Mouse (Mus musculus) megakaryocyte, embryonic 14.5 days (primary cell): ENCODE measurements around the gene Hsh2d. TPM values are rescaled to one million over a fixed set of nuclear protein-coding genes. Genes with fewer than 3 reads are reported as not detected.
A peak's percentile ranks its signal among the peaks of the same experiment; 100 is the strongest.

ENCODE experiments used
- H3K27me3 ChIP-seq: replicated peaks from 2 replicates; pipeline ENCODE3; 2012; ENCODE audit warnings: inconsistent platforms
- H3K36me3 ChIP-seq: replicated peaks from 2 replicates; pipeline ENCODE3; 2012; ENCODE audit warnings: low read length, inconsistent platforms, mixed read lengths
- H3K4me1 ChIP-seq: 2 replicates; pipeline ENCODE4 v1.6.1; 2012; ENCODE audit warnings: inconsistent platforms
- H3K4me3 ChIP-seq: replicated peaks from 2 replicates; pipeline ENCODE3; 2012; ENCODE audit warnings: moderate library complexity, mild to moderate bottlenecking, inconsistent platforms
- H3K9me3 ChIP-seq: 2 replicates; pipeline ENCODE4 v1.6.1; 2012; ENCODE audit warnings: inconsistent platforms
- FLI1 ChIP-seq: IDR thresholded peaks from 2 replicates; pipeline ENCODE4 v1.6.1; 2012; ENCODE audit warnings: low read length, inconsistent platforms, mixed read lengths
- GATA1 ChIP-seq: IDR thresholded peaks from 3 replicates; pipeline ENCODE4 v1.6.1; 2012; ENCODE audit warnings: mixed read lengths, low read length, inconsistent platforms, borderline replicate concordance
- polyA plus RNA-seq: library from polyadenylated mRNA; stranded (reverse); fragments of >175 nt; gene quantifications from 2 replicates; pipeline ENCODE4 v1.2.3, GENCODE M21; 2012; ENCODE audit warnings: low replicate concordance; ENCODE audit not compliant: insufficient read depth

Hsh2d gene
- polyA plus RNA-seq, 1 experiment, result 2.3 TPM

- Histone ChIP-seq H3K27me3 (no peaks in the 10 kb centered on the region), H3K4me3 (no peak overlapping the region), H3K9me3 (no peaks in the 10 kb centered on the region), H3K36me3 (peaks cover 39% of the 10 kb centered on the region), H3K4me1 (peaks cover 29% of the 10 kb centered on the region)
- TF ChIP-seq FLI1, result no peak
- no peak for TF ChIP-seq GATA1
Observed at GRCm38 (mm10) chr8:72183554-72184202, 5.8 kb upstream of the Hsh2d start.

DNA sequence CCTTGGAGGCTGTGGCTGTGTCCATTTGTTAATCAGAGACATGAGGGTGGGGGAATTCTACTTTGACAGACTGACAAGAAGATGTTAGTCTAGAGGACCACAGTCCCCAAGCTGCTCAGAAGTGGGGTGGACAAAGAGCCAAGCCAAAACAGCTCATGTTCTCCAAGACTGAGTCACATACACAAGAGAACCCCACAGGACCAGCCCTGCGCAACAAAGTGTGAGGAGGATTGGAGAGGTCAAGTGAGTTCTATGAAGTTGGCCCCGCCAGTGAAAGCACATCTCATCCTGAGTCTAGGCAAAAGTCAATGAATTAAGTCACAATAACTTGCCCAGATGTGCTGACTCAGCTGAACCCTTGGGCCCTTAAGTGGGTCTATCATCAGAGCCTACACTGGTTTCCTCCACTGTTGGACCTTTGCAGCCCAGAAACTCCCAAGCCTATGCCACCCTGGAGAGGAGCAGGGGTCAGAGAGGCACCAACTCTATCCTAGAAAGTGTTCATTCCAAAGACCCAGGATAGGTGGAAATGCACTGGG is 1.6 kb upstream of the Hsh2d start:
- no peaks in the 10 kb centered on the region for H3K9me3 ChIP-seq
- H3K27me3 ChIP-seq, result no peaks in the 10 kb centered on the region
- TF ChIP-seq GATA1 (no peak), FLI1 (no peak)
- H3K4me1 ChIP-seq, result peaks cover 46% of the 10 kb centered on the region
- no peak overlapping the region for H3K4me3 ChIP-seq
- no peaks in the 10 kb centered on the region for H3K36me3 ChIP-seq

DNA sequence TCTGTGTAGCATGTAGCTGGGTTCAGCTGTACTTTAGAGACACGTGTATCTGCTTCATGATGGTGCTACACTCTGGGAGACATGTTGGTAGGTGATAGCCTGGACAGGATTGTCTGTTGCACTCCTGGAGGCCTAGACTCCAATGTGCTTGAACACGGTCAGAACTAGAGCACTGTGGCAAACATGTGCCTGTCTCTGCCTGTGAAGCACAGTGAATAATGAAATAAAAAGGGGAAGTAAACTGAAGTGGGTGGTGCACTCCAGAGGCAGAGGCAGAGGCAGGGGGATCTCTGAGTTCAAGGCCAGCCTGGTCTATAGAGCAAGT is 739 bp downstream of the Hsh2d start:
- Histone ChIP-seq H3K4me1 (peaks cover 42% of the 10 kb centered on the region), H3K27me3 (no peaks in the 10 kb centered on the region), H3K36me3 (peaks cover 11% of the 10 kb centered on the region), H3K4me3 (peak overlapping the region; percentile 62), H3K9me3 (peaks cover 9% of the 10 kb centered on the region)
- TF ChIP-seq FLI1, result no peak
- TF ChIP-seq GATA1, result no peak

GRCm38 (mm10) chr8:72192065-72192464 is 2.6 kb downstream of the Hsh2d start:
- Histone ChIP-seq H3K36me3 (peaks cover 14% of the 10 kb centered on the region), H3K4me1 (peaks cover 46% of the 10 kb centered on the region), H3K4me3 (no peak overlapping the region), H3K9me3 (peaks cover 9% of the 10 kb centered on the region), H3K27me3 (no peaks in the 10 kb centered on the region)
- TF ChIP-seq GATA1, result no peak
- no peak for TF ChIP-seq FLI1

GRCm38 (mm10) chr8:72197997-72198396 is 8.6 kb downstream of the Hsh2d start:
- H3K27me3 ChIP-seq, result peaks cover 4% of the 10 kb centered on the region
- TF ChIP-seq FLI1 (no peak), GATA1 (no peak)
- H3K36me3 ChIP-seq, result peaks cover 27% of the 10 kb centered on the region
- H3K4me1 ChIP-seq, result peaks cover 16% of the 10 kb centered on the region
- H3K9me3 ChIP-seq, result peaks cover 20% of the 10 kb centered on the region
- H3K4me3 ChIP-seq, result no peak overlapping the region

DNA sequence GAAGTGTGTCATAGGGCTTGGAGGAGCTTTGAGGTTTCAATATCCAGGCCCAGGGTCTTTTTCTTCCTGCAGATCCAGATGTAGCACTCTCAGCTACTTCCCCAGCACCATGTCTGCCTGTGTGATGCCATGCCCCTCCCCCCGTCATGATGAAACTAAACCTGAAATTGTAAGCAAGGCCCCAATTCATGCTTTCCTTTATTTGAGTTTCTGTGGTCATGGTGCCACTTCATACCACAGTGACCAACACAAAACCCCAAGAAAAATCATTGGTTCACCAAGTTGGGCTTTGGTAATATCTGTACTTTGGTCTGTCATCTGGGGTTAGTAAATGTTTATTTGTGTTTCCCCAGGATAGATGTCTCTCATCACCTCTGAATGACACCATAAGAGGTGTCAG is 19.1 kb downstream of the Hsh2d start:
- TF ChIP-seq GATA1 (no peak), FLI1 (no peak)
- H3K4me3 ChIP-seq, result no peak overlapping the region
- H3K27me3 ChIP-seq, result peaks cover 16% of the 10 kb centered on the region
- H3K9me3 ChIP-seq, result 0 out of 2 replicates have a peak, but pooled peaks cover 6% of the 10 kb centered on the region
- H3K4me1 ChIP-seq, result peaks cover 33% of the 10 kb centered on the region
- H3K36me3 ChIP-seq, result no peaks in the 10 kb centered on the region

DNA sequence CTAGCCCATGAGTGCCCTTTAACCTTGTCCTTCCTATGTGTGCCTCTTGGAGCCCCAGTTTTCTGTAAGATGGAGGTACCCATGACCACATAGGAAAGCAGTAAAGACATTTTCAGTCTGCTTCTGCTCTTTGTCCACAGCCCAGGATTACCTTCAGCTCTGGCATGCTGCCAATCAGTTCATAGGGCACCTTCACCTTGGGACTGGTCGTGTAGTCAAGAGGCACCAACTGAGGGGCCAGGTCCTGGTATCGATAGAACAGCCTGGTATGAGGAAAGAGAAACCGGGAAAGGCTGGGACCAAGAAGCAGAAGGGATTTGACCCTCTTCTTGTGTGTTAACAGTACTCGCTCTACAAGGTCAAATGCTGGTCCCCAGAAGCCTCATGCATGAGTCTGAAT is 20.8 kb downstream of the Hsh2d start:
- Histone ChIP-seq H3K4me3 (no peak overlapping the region), H3K27me3 (peaks cover 18% of the 10 kb centered on the region), H3K9me3 (no peaks in the 10 kb centered on the region), H3K4me1 (peaks cover 33% of the 10 kb centered on the region), H3K36me3 (no peaks in the 10 kb centered on the region)
- TF ChIP-seq GATA1 (no peak), FLI1 (no peak)

- H3K9me3 ChIP-seq, result no peaks in the 10 kb centered on the region
- peaks cover 38% of the 10 kb centered on the region for H3K4me1 ChIP-seq
- no peaks in the 10 kb centered on the region for H3K36me3 ChIP-seq
- peaks cover 15% of the 10 kb centered on the region for H3K27me3 ChIP-seq
- TF ChIP-seq GATA1 (no peak), FLI1 (no peak)
- no peak overlapping the region for H3K4me3 ChIP-seq
Observed at GRCm38 (mm10) chr8:72210710-72211109, 21.3 kb downstream of the Hsh2d start.

- H3K36me3 ChIP-seq, result no peaks in the 10 kb centered on the region
- no peak for TF ChIP-seq GATA1
- TF ChIP-seq FLI1, result no peak
- H3K9me3 ChIP-seq, result no peaks in the 10 kb centered on the region
- peaks cover 15% of the 10 kb centered on the region for H3K27me3 ChIP-seq
- H3K4me3 ChIP-seq, result no peak overlapping the region
- peaks cover 47% of the 10 kb centered on the region for H3K4me1 ChIP-seq
Observed at GRCm38 (mm10) chr8:72211846-72212245, 22.4 kb downstream of the Hsh2d start.

DNA sequence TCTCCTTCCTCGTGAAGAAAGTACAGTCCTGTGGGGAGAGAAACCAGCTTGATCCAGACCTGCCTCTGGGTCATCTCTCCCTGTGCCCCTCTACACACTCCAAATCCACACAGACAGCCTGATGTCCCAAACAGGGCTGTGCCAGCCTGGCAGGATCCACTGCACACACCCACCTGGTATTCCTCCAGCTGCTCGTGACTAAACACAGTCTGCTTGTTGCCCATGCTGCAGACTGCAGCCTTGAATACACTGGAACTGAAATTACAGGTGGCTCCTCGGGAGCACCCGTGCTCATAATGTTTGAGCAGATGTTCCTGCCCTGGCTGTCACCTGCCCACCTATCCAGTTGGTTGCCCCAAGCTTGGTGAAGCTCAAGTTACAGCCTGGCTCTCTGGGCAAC is 23.3 kb downstream of the Hsh2d start, which contains the start of gene Cib3:
TSS of gene Cib3 (minus strand) at position 87 of the 400 bp plus-strand sequence.
- Histone ChIP-seq H3K36me3 (no peaks in the 10 kb centered on the region), H3K9me3 (no peaks in the 10 kb centered on the region), H3K4me1 (peaks cover 47% of the 10 kb centered on the region), H3K4me3 (no peak within 1 kb of the TSS), H3K27me3 (peaks cover 15% of the 10 kb centered on the region)
- no peak for TF ChIP-seq GATA1
- no peak for TF ChIP-seq FLI1

DNA sequence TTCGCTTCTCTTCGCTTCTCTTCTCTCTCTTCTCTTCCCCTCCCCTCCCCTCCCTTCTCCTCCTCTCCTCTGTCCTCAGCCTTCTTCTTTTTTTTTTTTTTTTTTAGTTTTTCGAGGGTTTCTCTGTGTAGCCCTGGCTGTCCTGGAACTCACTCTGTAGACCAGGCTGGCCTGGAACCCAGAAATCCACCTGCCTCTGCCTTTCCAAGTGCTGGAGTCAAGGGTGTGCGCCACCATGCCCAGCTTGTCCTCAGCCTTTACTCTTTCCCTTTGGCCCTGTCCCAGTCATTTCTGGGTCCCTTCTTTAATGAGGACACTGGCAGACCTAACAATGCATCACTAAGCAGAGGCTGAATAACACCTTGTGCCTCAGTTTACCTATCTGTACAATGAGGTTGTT is 24.1 kb downstream of the Hsh2d start, which contains the start of gene Gm11034:
TSS of gene Gm11034 (minus strand) at position 101 of the 400 bp plus-strand sequence.
- Histone ChIP-seq H3K4me1 (peaks cover 48% of the 10 kb centered on the region), H3K27me3 (peaks cover 15% of the 10 kb centered on the region), H3K36me3 (no peaks in the 10 kb centered on the region), H3K9me3 (no peaks in the 10 kb centered on the region), H3K4me3 (no peak within 1 kb of the TSS)
- TF ChIP-seq FLI1, result no peak
- no peak for TF ChIP-seq GATA1
